Mouse (Mus musculus): ENCODE measurements at regions not wholly inside any gene's neighbourhood (a gene's known extent, or its start where the extent isn't known, plus 50 kb on each side); places are given as distances from the start of the nearest gene placed in this dataset.

DNA sequence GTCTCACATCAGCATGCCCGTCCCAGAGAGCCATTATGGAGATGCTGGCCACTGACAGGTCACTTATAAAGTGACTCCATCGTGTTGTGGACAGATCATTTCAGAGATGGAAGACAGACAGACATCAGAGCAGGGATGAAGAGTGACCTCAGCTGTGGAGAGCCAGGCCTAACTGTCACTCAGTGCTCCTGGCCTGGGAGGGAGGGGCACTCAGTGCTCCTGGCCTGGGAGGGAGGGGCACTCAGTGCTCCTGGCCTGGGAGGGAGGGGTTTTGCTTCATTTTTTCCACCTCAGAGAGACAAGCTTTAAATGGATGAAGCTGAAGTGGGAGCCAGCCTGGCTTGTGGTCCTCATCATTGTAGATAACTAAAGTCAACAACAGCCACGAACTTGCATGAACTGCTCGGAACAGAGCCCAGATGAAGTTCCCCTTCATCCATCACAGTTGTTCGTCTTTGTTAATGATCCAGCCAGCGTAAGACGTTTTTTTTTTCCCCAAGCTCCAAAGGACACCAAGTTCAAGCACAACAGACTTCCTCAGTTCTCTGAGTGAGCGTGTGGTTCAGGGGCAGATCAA lies 96.7 kb upstream of the S1pr3 start:
- TF ChIP-seq POLR2A (IDR thresholded peaks at IDR 0.05; ENCODE audit: borderline replicate concordance, insufficient read depth, low read length) (no peak), CTCF (IDR thresholded peaks at IDR 0.05; ENCODE audit: borderline replicate concordance, insufficient read depth, low read depth, low read length) (no peak)

Measured in cerebellum, adult 2 months (tissue).